Mouse (Mus musculus) kidney, adult 8-10 months (tissue): ENCODE measurements around the gene Gramd4.
A peak's percentile ranks its signal among the peaks of the same experiment; 100 is the strongest.
"Not testable (repeated sequence)": the region's sequence is repeated elsewhere in the genome, so short reads cannot be mapped to it uniquely, and the experiment has no call there.

Experiments used
- DNase-seq, 2 experiments: peaks; one replicate each; pipeline ENCODE4 v3.0.0; 2022

Gene Gramd4

GRCm38 (mm10) chr15:86167787-86168504 is 110.5 kb downstream of the Gramd4 start:
- no peak for DNase-seq

GRCm38 (mm10) chr15:86168505-86168867 is 111.0 kb downstream of the Gramd4 start:
- DNase-seq = no peak

GRCm38 (mm10) chr15:86168941-86169816 is 111.7 kb downstream of the Gramd4 start:
- no peak for DNase-seq

- no peak for DNase-seq
Measured at GRCm38 (mm10) chr15:86169817-86170110, 112.3 kb downstream of the Gramd4 start.

- DNase-seq = no peak
Measured at GRCm38 (mm10) chr15:86171316-86171715, 113.8 kb downstream of the Gramd4 start.

DNA sequence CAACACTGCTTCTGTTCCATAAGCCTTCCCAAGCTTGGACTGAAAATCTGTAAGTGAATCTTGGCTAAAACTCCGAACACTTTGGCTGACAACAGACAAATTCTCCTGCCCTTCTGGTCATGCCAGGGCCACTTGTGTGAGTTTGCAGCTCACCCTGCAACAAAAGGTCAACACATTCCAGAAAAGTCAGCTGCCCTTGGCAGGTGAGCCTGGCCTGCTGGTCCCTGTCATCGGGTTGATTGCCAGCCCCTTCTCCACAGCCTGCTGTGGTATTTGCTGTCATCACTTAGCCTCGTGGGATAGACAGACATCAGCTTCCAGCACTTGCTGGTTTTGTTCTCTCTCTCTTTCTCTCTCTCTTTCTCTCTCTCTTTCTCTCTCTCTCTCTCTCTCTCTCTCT is 114.6 kb downstream of the Gramd4 start:
- DNase-seq = no peak

DNA sequence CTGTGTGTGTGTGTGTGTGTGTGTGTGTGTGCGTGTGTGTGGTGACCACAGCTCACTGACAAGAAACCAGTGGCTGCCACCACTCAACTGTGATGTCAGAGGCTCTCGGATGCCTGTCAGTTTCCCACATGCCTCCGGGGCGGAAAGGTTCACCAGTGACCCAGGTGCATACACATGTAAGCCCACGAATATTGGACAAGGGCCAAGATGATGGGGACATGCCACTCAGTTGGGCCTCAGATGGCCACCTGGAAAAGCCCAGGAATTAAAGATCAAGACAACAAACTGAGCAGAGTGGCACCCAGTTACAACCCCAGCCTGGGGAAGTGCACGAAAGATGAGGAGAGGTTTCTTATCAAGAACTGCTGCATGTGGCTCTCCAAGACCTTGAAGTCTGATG is 115.0 kb downstream of the Gramd4 start:
- DNase-seq = no peak

DNA sequence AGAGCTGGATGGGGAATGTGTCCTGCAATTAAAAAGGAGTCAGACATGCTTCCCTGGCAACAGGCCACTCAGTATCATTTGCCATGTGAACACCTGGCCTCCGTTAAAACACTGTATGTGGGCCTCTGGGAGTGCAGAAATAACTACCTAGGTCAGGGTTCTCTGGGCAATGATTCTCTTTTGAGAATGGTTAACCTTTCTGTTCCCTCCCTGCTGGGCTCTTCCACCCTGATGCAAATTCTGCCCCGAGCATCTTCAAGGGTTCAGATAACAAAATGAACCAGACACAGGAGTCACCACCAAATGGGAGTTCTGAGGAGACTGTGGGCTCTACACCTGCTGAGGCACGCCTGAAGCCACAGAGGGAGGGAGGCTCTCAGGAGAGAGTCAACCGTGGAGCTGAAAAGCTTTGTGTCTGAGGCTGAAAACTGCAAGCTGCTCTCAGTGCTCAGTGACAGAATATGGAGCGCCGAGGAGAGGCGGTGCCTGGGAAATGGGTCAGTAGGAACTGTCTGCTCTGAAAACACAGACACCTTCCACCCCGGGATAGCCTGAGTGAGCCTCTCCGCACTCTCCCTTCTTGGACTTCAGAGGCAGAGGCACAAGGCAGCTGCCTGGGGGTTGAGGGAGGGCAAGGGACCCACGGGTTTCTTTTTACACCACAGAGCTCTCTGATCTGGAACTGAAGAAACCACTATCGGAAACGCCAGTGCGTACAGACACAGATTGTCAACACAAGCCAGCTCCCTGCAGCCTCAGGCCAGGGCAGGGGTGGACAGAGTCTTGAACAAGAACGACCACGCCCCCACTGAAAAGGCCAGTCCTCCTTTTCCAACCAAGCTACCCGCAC is 115.9 kb downstream of the Gramd4 start:
- DNase-seq = peak in 1 of 2 experiments; percentile 60

- no peak for DNase-seq
Measured at GRCm38 (mm10) chr15:86175253-86176050, 118.0 kb downstream of the Gramd4 start.

DNA sequence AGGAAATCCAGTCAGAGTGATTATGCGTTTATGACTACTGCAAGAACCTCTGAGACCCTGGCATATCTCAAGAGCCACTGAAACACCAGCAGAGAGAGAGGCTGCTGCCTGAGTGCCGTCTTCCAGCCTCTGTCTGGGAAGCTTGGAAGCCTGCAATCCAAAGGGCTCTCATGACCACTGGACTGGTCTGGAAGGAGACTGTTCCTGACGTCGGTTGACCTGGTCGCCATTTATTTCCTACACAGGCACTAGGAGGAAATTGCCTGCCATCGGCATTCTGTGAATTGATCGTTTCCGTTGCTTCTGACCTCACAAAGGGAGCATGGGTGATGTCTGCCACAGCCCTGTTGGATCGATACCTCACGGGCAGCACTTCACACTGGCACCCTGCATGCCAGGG is 118.7 kb downstream of the Gramd4 start:
- no peak for DNase-seq

GRCm38 (mm10) chr15:86176771-86177702 is 119.5 kb downstream of the Gramd4 start:
- no peak for DNase-seq

DNA sequence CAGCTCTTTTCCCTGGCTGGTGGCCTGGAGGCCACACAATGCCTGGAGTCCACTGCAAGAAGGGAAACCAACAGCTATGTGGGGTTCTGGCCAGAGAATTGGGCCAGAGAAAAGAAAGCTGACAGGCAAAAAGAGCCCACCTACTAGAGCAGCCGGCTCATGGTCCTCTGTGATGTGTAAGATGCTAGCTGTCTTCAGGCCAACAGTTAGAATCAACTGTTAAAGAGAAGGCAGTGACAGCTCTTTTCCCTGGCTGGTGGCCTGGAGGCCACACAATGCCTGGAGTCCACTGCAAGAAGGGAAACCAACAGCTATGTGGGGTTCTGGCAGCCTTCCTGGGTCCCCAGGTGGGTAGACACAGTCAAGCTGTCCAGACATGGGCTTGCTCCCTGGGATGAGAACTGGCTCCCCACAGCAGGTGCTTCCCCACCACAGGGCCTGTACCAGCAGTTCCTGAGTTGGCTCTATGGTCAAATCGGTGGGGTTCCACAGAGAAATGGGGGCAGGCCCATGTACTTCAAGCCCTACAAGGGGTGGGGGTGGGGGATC is 120.3 kb downstream of the Gramd4 start:
- DNase-seq = not testable (repeated sequence)

- no peak for DNase-seq
Measured at GRCm38 (mm10) chr15:86178594-86178993, 121.1 kb downstream of the Gramd4 start.

DNA sequence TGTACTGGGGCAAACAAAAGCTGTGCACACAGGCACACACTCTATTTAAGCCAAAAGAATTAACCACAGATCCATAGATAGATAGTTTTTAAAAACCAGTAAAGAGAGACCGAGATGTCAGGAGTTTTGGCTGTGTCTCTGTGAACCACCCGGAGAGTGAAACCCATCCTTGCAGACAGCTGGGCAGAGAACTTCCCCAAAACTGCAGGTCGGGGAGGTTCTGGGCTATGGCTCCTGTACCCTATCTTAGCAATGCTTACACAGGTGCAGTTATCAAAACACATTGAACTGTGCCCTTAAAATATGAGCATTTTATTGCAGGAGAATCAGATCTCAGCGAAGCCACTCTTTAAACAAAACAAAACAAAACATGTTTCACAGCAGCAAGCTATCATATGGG is 122.9 kb downstream of the Gramd4 start:
- DNase-seq = no peak

- not testable (repeated sequence) for DNase-seq
Measured at GRCm38 (mm10) chr15:86181321-86181720, 123.8 kb downstream of the Gramd4 start.

- no peak for DNase-seq
Measured at GRCm38 (mm10) chr15:86181941-86182439, 124.5 kb downstream of the Gramd4 start.

DNA sequence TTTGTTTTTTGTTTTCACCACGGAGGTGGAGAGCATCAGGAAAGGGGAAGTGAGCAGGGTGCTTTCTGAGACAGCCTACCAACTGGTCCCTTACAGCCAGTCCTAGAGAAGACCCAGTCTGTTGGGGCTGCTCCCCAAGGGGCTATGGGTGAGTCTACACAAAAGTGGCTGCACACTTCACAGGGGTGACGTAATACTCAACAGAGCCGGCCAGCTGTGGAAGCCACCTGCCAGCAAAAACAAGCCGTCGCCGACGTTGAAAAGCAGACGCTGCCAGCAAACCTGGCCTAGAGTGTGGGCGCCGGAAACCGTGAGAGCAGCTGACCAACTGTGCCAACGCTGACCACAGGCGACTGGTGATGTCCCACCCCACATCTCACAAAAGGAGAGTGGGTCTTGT is 125.2 kb downstream of the Gramd4 start:
- DNase-seq = no peak

DNA sequence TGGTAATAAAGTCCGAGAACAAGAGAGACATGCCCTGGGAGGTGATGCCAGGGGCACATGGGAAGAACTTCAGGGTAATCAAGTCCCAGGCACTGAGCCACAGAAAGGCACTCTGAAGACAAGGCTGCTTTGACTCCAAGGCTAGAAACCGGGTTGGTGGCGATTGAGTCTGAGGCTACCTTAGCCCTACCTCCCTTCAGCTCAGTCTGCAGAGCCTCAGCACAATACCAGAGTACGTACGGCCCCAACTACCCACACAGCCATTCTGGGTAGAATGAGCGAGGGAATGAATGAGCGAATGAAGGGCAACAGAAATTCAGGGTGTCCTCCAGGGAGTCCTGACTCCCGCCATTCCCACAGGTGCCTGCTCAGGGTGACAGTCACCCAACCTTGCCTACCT is 126.0 kb downstream of the Gramd4 start:
- no peak for DNase-seq

GRCm38 (mm10) chr15:86184071-86184470 is 126.6 kb downstream of the Gramd4 start:
- DNase-seq = no peak

DNA sequence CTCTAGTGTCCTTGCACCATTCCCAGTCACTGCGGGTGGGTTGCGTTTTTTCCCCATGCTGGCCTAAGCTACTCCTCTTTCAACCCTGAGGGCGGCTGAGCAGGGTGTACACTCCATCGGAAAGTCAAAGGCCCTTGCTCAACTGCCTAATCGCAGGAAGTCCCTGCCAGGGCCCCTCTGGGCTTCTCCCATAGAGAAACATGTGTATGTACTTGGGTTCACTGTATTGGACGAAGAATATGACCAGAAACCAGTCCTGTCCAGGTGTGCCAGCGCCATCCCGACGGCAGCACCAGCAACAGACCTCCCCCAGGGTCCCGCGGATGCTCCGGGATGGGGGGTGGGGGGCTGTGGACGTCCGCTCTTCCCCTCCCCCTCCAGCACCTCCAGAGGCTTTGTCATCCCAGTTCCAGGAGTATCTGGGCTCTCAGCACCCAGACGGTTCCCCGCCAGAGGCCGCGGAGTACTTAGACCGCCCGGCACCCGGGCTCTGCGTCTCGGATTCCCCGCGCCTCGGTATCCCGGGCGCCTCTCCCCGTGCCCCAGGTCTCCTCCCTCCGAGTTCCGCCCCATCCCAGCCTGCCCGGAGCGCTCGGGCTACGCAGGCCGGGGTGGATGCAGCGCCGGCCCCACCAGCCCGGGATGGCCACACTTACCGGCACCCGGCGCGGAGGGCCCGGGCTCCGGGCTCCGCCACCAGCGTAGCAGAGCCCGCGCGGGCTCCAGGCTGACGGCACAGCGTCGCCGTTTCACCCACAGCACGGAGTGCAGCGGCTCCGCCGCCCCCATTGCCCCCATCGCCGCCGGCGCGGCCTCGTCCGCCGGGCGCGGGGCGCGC is 127.6 kb downstream of the Gramd4 start:
- no peak for DNase-seq
